Mouse (Mus musculus) neutrophil, adult 5-6 weeks (primary cell): Measurements from ENCODE around the gene Duxbl3. TPM values are rescaled to one million over a fixed set of nuclear protein-coding genes. Genes with fewer than 3 reads are reported as not detected.
"Not testable (repeated sequence)": the region's sequence is repeated elsewhere in the genome, so short reads cannot be mapped to it uniquely, and the experiment has no call there.

Experiments used
- ATAC-seq: fragments of 151-379, 151-347 bp; 2 replicates; pipeline ENCODE4 v1.8.0; 2017; ENCODE audit warnings: mild to moderate bottlenecking, moderate TSS enrichment; ENCODE audit not compliant: insufficient number of reproducible peaks, poor library complexity, low FRiP score, severe bottlenecking; ENCODE audit errors: extremely low read depth
- total RNA-seq: library from RNA; stranded (forward); fragments of 200-1000 nt; gene quantifications from 2 replicates; pipeline ENCODE4 v1.2.3, GENCODE M21; 2017

The Duxbl3 gene
- total RNA-seq: not detected in 2 replicates

- not testable (repeated sequence) for ATAC-seq
Observed at GRCm38 (mm10) chr14:26257756-26258617, at the start of gene Duxbl3. Gene Duxbl3, plus strand, starts transcription at chr14:26257962.

- not testable (repeated sequence) for ATAC-seq
Observed at GRCm38 (mm10) chr14:26216233-26217000, 41.3 kb upstream of the Duxbl3 start.

- not testable (repeated sequence) for ATAC-seq
Observed at GRCm38 (mm10) chr14:26237183-26237582, 20.6 kb upstream of the Duxbl3 start.

- not testable (repeated sequence) for ATAC-seq
Observed at GRCm38 (mm10) chr14:26258729-26259128, 967 bp downstream of the Duxbl3 start.

- not testable (repeated sequence) for ATAC-seq
Observed at GRCm38 (mm10) chr14:26286737-26287136, 29.0 kb downstream of the Duxbl3 start.

GRCm38 (mm10) chr14:26293859-26294258, 36.1 kb downstream of the Duxbl3 start:
- no peak for ATAC-seq

- no peak for ATAC-seq
Observed at GRCm38 (mm10) chr14:26297055-26297454, 39.3 kb downstream of the Duxbl3 start.

GRCm38 (mm10) chr14:26297484-26297883, 39.7 kb downstream of the Duxbl3 start:
- no peak for ATAC-seq

- ATAC-seq: no peak
Observed at GRCm38 (mm10) chr14:26303111-26303510, 45.3 kb downstream of the Duxbl3 start.

- no peak for ATAC-seq
Observed at GRCm38 (mm10) chr14:26306032-26306431, 48.3 kb downstream of the Duxbl3 start.

- no peak for ATAC-seq
Observed at GRCm38 (mm10) chr14:26308813-26309212, 51.1 kb downstream of the Duxbl3 start.

- no peak for ATAC-seq
Observed at GRCm38 (mm10) chr14:26309511-26309910, 51.7 kb downstream of the Duxbl3 start.

- no peak for ATAC-seq
Observed at GRCm38 (mm10) chr14:26316246-26316730, 58.5 kb downstream of the Duxbl3 start.

Other genes with a start within 250 kb of the Duxbl3 start
- 3.3 TPM in 1 of 2 replicates, not detected in the other for gene Gm9780, start 215.3 kb upstream of the Duxbl3 start, total RNA-seq
- 15.1 and 18.4 TPM in 2 replicates for gene Tmem254c, start 190.6 kb upstream of the Duxbl3 start, total RNA-seq
- gene Cphx2, start 176.4 kb upstream of the Duxbl3 start, total RNA-seq: not detected in 2 replicates
- not detected in 2 replicates for gene Cphx3, start 175.7 kb upstream of the Duxbl3 start, total RNA-seq
- not detected in 2 replicates for gene Duxbl2, start 139.6 kb upstream of the Duxbl3 start, total RNA-seq
- not detected in 2 replicates for gene Plac9b, start 75.5 kb upstream of the Duxbl3 start, total RNA-seq
- 3.3 TPM in 1 of 2 replicates, not detected in the other for gene Tmem254b, start 50.9 kb upstream of the Duxbl3 start, total RNA-seq